Mouse (Mus musculus) embryonic fibroblast, embryonic 13.5 days (primary cell): ENCODE measurements around the gene Bcl2a1c. TPM values are rescaled to one million over a fixed set of nuclear protein-coding genes. Genes with fewer than 3 reads are reported as not detected.

Experiments
- H3K27ac ChIP-seq: 2 replicates; pipeline ENCODE4 v1.5.1; 2012; ENCODE audit warnings: low read length, control low read depth, inconsistent platforms; ENCODE audit not compliant: insufficient read depth
- H3K4me1 ChIP-seq: 2 replicates; pipeline ENCODE4 v1.6.1; 2011; ENCODE audit warnings: low read length; ENCODE audit not compliant: control insufficient read depth, insufficient read depth
- H3K4me3 ChIP-seq: 2 replicates; pipeline ENCODE4 v1.5.1; 2011; ENCODE audit warnings: mild to moderate bottlenecking, control low read depth, low read length; ENCODE audit not compliant: insufficient read depth
- CTCF ChIP-seq: IDR thresholded peaks from 2 replicates; pipeline ENCODE4 v1.5.1; 2011; ENCODE audit warnings: mild to moderate bottlenecking, control low read depth, low read length, moderate library complexity, borderline replicate concordance; ENCODE audit not compliant: insufficient read depth
- POLR2A ChIP-seq: IDR thresholded peaks from 2 replicates; pipeline ENCODE4 v1.6.1; 2011; ENCODE audit warnings: low read depth, mild to moderate bottlenecking, control low read depth, low read length, moderate library complexity
- polyA plus RNA-seq: library from polyadenylated mRNA; stranded (reverse); fragments of >200 nt; gene quantifications from 2 replicates; pipeline ENCODE4 v1.2.4, GENCODE M21; 2011; ENCODE audit warnings: low read depth; ENCODE audit not compliant: missing spikeins, insufficient read length

Bcl2a1c gene
- polyA plus RNA-seq, 1 experiment = not detected

DNA sequence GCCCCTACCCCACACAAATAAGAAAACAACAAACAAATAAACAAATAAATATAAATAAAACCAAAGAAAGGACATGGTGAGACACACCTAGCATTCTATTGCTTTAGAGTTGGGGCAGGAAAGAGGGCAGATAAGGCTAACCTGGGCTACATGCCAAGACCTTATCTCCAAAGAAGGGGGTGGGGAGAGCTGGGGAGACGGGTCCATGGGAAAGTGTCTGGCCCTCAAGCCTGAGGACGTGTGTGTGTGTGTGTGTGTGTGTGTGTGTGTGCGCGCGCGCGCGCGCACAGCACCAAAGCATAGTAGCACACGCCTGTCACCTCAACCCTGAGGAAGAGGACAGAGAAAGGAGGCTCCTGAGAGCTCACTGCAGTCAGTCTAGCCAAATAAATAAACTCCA lies 47.2 kb downstream of the Bcl2a1c start:
- H3K27ac ChIP-seq = no peak overlapping the region
- no peak overlapping the region for H3K4me3 ChIP-seq
- no peaks in the 10 kb centered on the region for H3K4me1 ChIP-seq
- TF ChIP-seq CTCF = no peak
- no peak for TF ChIP-seq POLR2A

DNA sequence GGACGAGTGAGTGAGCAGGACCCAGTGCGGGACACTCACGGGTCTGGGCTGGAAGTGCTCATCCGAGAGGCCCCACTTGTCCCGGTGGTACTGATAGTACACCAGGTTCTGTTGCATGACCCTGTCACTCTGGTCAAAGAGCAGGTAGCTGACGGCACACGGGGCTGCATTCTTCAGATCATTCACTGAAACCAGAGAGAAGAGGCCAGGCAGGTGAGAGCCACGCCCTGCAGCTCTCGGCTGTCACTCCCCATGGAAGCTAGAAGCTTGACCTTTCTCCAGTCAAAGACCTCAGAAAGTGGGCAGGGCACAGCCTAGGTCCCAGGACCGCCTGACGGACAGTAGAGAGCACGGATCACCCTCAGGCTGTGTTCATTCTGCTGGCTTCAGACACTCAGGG lies 49.9 kb downstream of the Bcl2a1c start:
- TF ChIP-seq POLR2A (no peak), CTCF (no peak)
- H3K4me3 ChIP-seq = no peak overlapping the region
- H3K4me1 ChIP-seq = no peaks in the 10 kb centered on the region
- H3K27ac ChIP-seq = no peak overlapping the region

Other genes with a start within 250 kb of the Bcl2a1c start
- 241 and 277 TPM in 2 replicates for gene Crtap, start 60.5 kb downstream of the Bcl2a1c start, polyA plus RNA-seq
- gene Glb1, start 70.9 kb downstream of the Bcl2a1c start, polyA plus RNA-seq = 44.8 and 50.4 TPM in 2 replicates
- gene Tmppe, start 71.0 kb downstream of the Bcl2a1c start, polyA plus RNA-seq = 4.1 and 6.2 TPM in 2 replicates
- gene Ccr4, start 174.8 kb downstream of the Bcl2a1c start, polyA plus RNA-seq = not detected in 2 replicates
- not detected in 2 replicates for gene C130032M10Rik, start 185.6 kb downstream of the Bcl2a1c start, polyA plus RNA-seq
- 1.1 and 1.2 TPM in 2 replicates for gene Trim71, start 234.2 kb downstream of the Bcl2a1c start, polyA plus RNA-seq